Mouse (Mus musculus): ENCODE results near the gene H2afz. TPM values are rescaled to one million over a fixed set of nuclear protein-coding genes. Genes with fewer than 3 reads are reported as not detected.

H2afz gene
- total and polyA plus RNA-seq, 2 experiments from 2014 or later: 327 to 609 TPM

DNA sequence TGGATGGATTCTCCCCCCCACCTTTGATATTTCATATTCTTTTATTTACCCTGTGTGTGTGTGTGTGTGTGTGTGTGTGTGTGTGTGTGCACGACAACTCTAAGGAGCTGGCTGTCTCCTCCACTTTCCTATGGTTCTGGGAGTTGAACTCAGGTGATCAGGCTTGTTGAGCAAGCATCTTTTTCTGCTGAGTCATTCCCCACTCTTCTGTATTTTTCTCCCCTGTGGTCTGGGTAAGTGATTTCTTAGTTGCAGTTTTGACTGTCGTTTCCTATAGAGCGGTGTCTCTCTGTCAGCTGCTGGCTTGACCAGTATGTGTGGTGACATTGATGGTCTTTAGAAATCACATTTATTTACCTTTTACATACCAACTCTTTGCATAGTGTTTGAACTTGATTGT is 15.0 kb downstream of the H2afz start:
- no peak overlapping the region for H3K4me2 ChIP-seq (ENCODE audit: low read depth, low read length, poor library complexity, severe bottlenecking)
- no peak overlapping the region for H3K27ac ChIP-seq (ENCODE audit: low read depth, low read length)
- WGBS: 91% methylated on average over 3 of the region's 3 CpGs
- H3K9ac ChIP-seq (replicated peaks; ENCODE audit: low read length, poor library complexity, severe bottlenecking): no peak overlapping the region
- DNase-seq (ENCODE audit: low spot score): no peak
- TF ChIP-seq CTCF (IDR thresholded peaks at IDR 0.05): no peak
- no peaks in the 10 kb centered on the region for H3K4me1 ChIP-seq (ENCODE audit: insufficient read depth, low read length)
- no peaks in the 10 kb centered on the region for H3K27me3 ChIP-seq (ENCODE audit: insufficient read depth, low read length)
- no peak overlapping the region for H3K4me3 ChIP-seq (ENCODE audit: low read depth, low read length)
- ATAC-seq (ENCODE audit: low FRiP score): no peak
- H3K36me3 ChIP-seq (ENCODE audit: insufficient read depth, low read length): no peaks in the 10 kb centered on the region
- H3K9me3 ChIP-seq (ENCODE audit: low read length): no peaks in the 10 kb centered on the region

DNA sequence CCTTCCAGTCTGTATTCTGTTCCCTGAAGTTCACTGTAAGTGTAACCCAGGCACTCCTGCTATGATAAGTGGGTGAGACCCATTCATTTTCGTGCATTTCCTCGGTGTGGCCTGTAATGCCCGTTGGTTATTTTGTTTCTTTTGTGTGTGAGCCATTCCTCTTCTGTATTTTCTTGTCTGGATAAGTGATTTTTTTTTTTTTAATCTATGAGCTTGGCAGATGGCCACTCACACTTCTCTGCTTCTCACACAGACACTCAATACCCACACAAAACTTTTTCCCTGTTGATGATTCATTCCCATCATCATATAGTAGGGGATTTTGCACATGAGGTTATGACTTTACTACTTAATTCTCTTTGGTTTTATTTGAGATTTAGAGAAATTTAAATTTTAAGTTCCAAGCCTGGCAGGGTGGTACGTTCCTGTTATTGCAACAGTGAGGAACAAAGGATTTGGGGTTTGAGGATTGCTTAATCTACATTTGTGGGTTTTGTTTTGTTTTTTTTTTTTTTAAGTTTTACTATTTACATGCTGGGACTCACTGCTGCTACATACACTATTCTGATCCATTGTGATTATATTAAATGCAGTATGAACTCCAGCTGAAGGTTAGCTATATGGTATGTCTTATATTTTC is 15.9 kb downstream of the H2afz start:
- Histone ChIP-seq H3K4me2 (ENCODE audit: low read depth, low read length, poor library complexity, severe bottlenecking) (no peak overlapping the region), H3K36me3 (ENCODE audit: insufficient read depth, low read length) (no peaks in the 10 kb centered on the region), H3K27me3 (ENCODE audit: insufficient read depth, low read length) (no peaks in the 10 kb centered on the region), H3K4me3 (ENCODE audit: low read depth, low read length) (no peak overlapping the region), H3K27ac (ENCODE audit: low read depth, low read length) (no peak overlapping the region), H3K9ac (replicated peaks; ENCODE audit: low read length, poor library complexity, severe bottlenecking) (no peak overlapping the region), H3K4me1 (ENCODE audit: insufficient read depth, low read length) (no peaks in the 10 kb centered on the region), H3K9me3 (ENCODE audit: low read length) (no peaks in the 10 kb centered on the region)
- DNase-seq (ENCODE audit: low spot score): no peak
- ATAC-seq (ENCODE audit: low FRiP score): no peak
- TF ChIP-seq CTCF (IDR thresholded peaks at IDR 0.05): no peak
- WGBS: 64% methylated on average over 4 of the region's 4 CpGs

DNA sequence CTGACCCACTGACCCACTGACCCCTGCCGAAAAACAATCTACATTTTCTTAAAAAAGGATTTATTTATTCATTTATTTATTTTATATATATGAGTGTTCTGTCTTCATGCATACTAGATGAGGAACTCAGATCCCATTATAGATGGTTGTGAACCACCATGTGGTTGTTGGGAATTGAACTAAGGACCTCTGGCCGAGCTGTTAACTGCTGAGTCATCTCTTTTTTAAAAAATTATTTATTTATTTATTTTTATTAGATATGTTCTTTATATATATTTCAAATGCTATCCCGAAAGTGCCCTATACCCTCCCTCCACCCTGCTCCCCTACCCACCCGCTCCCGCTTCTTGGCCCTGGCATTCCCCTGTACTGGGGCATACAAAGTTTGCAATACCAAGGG is 16.8 kb downstream of the H2afz start:
- H3K4me1 ChIP-seq (ENCODE audit: insufficient read depth, low read length): no peaks in the 10 kb centered on the region
- no peak overlapping the region for H3K4me3 ChIP-seq (ENCODE audit: low read depth, low read length)
- H3K27ac ChIP-seq (ENCODE audit: low read depth, low read length): no peak overlapping the region
- H3K9me3 ChIP-seq (ENCODE audit: low read length): no peaks in the 10 kb centered on the region
- H3K27me3 ChIP-seq (ENCODE audit: insufficient read depth, low read length): no peaks in the 10 kb centered on the region
- no peaks in the 10 kb centered on the region for H3K36me3 ChIP-seq (ENCODE audit: insufficient read depth, low read length)
- 91% methylated on average over 5 of the region's 5 CpGs for WGBS
- no peak overlapping the region for H3K4me2 ChIP-seq (ENCODE audit: low read depth, low read length, poor library complexity, severe bottlenecking)
- DNase-seq (ENCODE audit: low spot score) (no peak), ATAC-seq (ENCODE audit: low FRiP score) (no peak)
- no peak for TF ChIP-seq CTCF (IDR thresholded peaks at IDR 0.05)
- H3K9ac ChIP-seq (replicated peaks; ENCODE audit: low read length, poor library complexity, severe bottlenecking): no peak overlapping the region

DNA sequence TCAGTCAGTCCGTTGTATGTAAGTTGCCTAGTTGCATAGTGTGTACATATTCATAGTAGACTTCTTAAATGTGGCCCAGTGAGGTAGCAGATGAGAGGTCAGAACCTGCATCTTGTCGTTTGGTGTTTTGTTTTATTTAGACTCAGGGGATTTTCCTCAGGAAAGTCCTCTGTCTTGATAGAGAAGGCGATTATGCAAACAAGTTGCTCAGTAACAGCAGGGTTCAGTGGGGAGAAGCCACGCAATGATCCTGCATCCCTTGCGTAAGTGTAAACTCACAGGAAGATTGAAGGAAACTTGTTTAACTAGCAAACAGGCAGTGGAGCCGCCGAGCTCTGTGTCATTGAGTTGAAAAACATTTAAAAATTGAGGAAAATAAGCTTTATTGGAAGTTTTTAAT is 23.7 kb downstream of the H2afz start:
- no peaks in the 10 kb centered on the region for H3K9me3 ChIP-seq (ENCODE audit: low read length)
- H3K4me1 ChIP-seq (ENCODE audit: insufficient read depth, low read length): no peaks in the 10 kb centered on the region
- no peak overlapping the region for H3K4me2 ChIP-seq (ENCODE audit: low read depth, low read length, poor library complexity, severe bottlenecking)
- peaks cover 12% of the 10 kb centered on the region for H3K36me3 ChIP-seq (ENCODE audit: insufficient read depth, low read length)
- H3K4me3 ChIP-seq (ENCODE audit: low read depth, low read length): no peak overlapping the region
- ATAC-seq (ENCODE audit: low FRiP score) (no peak), DNase-seq (ENCODE audit: low spot score) (no peak)
- H3K27me3 ChIP-seq (ENCODE audit: insufficient read depth, low read length): no peaks in the 10 kb centered on the region
- no peak overlapping the region for H3K9ac ChIP-seq (replicated peaks; ENCODE audit: low read length, poor library complexity, severe bottlenecking)
- TF ChIP-seq CTCF (IDR thresholded peaks at IDR 0.05): no peak
- H3K27ac ChIP-seq (ENCODE audit: low read depth, low read length): no peak overlapping the region
- 61% methylated on average over 7 of the region's 7 CpGs for WGBS

DNA sequence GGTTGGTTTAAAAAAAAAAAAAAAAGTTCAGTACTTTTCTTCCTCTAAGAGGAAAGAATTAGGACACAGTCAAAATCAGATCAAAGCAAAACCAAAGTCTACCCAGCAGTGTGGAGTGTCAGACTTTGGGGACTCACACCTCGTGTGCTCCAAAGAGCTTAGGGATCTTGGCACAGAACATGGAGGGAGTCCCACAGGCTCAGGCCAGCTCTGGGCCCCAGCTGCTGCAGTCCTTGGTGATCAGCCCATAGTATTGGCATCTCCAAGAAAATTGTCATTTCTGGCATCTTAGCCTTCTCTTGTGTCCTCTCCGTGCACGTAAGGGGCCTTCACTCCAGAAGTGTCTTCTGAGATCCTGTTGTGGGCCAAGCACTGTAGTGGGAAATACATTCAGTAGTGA is 26.8 kb downstream of the H2afz start:
- no peak for DNase-seq (ENCODE audit: low spot score)
- ATAC-seq (ENCODE audit: low FRiP score): no peak

DNA sequence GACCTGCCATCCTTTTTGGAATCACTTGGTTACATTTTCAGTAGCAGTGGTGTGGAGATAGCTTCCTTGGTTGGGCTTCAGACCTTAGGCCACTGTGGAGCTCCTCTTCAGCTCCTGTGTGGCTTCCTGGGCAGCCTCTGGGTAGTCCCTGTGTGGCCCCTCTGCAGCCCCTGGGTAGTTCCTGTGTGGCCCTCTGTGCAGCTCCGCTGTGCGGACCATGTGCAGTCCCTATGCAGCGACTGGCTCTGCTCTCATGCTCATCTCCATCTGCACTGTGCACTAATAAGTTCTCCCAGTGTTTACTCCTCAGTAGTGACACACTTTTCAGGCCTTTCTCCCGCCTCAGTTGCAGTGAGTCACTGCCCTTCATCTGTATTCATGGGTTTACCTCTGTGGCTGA is 27.8 kb downstream of the H2afz start:
- no peak for TF ChIP-seq CTCF (IDR thresholded peaks at IDR 0.05)
- no peak overlapping the region for H3K27ac ChIP-seq (ENCODE audit: low read depth, low read length)
- 94% methylated on average over 4 of the region's 4 CpGs for WGBS

More for the DNA sequence above, 26.8 kb downstream of the H2afz start:
- Histone ChIP-seq H3K27me3 (ENCODE audit: insufficient read depth, low read length) (no peaks in the 10 kb centered on the region), H3K36me3 (ENCODE audit: insufficient read depth, low read length) (peaks cover 16% of the 10 kb centered on the region), H3K9me3 (ENCODE audit: low read length) (no peaks in the 10 kb centered on the region), H3K4me3 (ENCODE audit: low read depth, low read length) (no peak overlapping the region), H3K4me1 (ENCODE audit: insufficient read depth, low read length) (no peaks in the 10 kb centered on the region), H3K9ac (replicated peaks; ENCODE audit: low read length, poor library complexity, severe bottlenecking) (no peak overlapping the region), H3K27ac (ENCODE audit: low read depth, low read length) (no peak overlapping the region), H3K4me2 (ENCODE audit: low read depth, low read length, poor library complexity, severe bottlenecking) (no peak overlapping the region)
- WGBS: 68% methylated on average over 3 of the region's 3 CpGs
- no peak for TF ChIP-seq CTCF (IDR thresholded peaks at IDR 0.05)

More for the DNA sequence above, 27.8 kb downstream of the H2afz start:
- Histone ChIP-seq H3K4me1 (ENCODE audit: insufficient read depth, low read length) (no peaks in the 10 kb centered on the region), H3K36me3 (ENCODE audit: insufficient read depth, low read length) (peaks cover 15% of the 10 kb centered on the region), H3K27me3 (ENCODE audit: insufficient read depth, low read length) (no peaks in the 10 kb centered on the region), H3K4me2 (ENCODE audit: low read depth, low read length, poor library complexity, severe bottlenecking) (no peak overlapping the region), H3K4me3 (ENCODE audit: low read depth, low read length) (no peak overlapping the region), H3K9me3 (ENCODE audit: low read length) (no peaks in the 10 kb centered on the region), H3K9ac (replicated peaks; ENCODE audit: low read length, poor library complexity, severe bottlenecking) (no peak overlapping the region)
- DNase-seq (ENCODE audit: low spot score) (no peak), ATAC-seq (ENCODE audit: low FRiP score) (no peak)
